Mouse (Mus musculus): Measurements from ENCODE around the gene Six5. TPM values are rescaled to one million over a fixed set of nuclear protein-coding genes. Genes with fewer than 3 reads are reported as not detected.

Six5 gene
- polyA plus RNA-seq, 1 experiment from 2014 or later: 4.2 TPM

DNA sequence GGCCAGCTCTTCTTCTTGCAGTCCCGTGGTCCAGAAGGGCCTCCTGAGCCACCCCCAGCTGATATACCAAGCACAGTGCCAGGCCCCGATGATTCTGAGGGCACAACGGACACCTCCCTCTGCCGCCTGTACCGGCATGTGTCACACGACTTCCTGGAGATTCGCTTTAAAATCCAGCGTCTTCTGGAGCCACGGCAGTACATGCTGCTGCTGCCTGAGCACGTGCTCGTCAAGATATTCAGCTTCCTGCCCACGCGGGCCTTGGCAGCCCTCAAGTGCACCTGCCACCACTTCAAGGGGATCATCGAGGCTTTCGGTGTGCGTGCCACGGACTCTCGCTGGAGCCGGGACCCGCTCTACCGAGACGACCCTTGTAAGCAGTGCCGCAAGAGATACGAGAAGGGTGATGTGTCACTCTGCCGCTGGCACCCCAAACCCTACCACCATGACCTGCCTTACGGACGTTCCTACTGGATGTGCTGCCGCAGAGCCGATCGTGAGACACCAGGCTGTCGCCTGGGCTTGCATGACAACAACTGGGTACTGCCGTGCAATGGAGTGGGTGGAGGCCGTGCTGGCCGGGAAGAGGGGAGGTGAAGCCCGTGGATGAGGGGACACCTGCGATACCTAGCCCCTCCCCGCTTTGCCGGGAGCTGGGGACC lies 42.4 kb downstream of the Six5 start:
- Histone ChIP-seq H3K4me2 (replicated peaks; ENCODE audit: low read depth, low read length) (no peak overlapping the region), H3K27me3 (replicated peaks; ENCODE audit: insufficient read depth, low read length) (no peaks in the 10 kb centered on the region), H3K4me1 (ENCODE audit: insufficient read depth, low read depth, low read length) (peaks cover 4% of the 10 kb centered on the region; the same call in 1 of the 2 replicates), H3K9me3 (ENCODE audit: low read length) (no peaks in the 10 kb centered on the region), H3K27ac (ENCODE audit: low read length) (no peak overlapping the region), H3K36me3 (ENCODE audit: insufficient read depth, low read length) (peaks cover 13% of the 10 kb centered on the region; the same call in 1 of the 2 replicates), H3K9ac (replicated peaks; ENCODE audit: low read depth) (no peak overlapping the region), H3K4me3 (ENCODE audit: low read depth, low read length) (no peak overlapping the region)
- TF ChIP-seq EP300 (IDR thresholded peaks at IDR 0.05): no peak
- ATAC-seq: no peak
- no peak for DNase-seq (ENCODE audit: low spot score)
- 88% methylated on average over 38 of the region's 38 CpGs for WGBS

DNA sequence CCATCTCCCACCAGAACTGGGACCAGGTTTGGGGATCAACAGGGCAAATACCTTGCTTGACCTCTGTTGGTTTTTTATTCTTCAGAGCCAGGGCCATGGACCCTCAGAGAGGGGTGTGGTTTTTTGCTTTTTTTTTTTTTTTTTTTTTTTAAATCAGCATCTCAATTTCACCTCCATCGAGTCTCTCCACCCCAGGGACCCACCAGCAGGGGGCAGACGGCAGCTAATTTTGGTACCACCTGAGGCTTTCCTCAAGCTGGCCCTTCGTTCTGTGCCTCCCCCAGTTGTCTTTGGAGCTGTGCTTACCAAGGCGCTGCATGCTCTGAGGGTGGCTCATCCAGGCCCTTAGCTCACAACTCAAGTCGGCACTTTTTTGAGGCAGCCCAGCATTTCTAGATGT lies 43.0 kb downstream of the Six5 start:
- 56% methylated on average over 5 of the region's 5 CpGs for WGBS
- Histone ChIP-seq H3K9ac (replicated peaks; ENCODE audit: low read depth) (no peak overlapping the region), H3K27ac (ENCODE audit: low read length) (no peak overlapping the region), H3K36me3 (ENCODE audit: insufficient read depth, low read length) (peaks cover 13% of the 10 kb centered on the region; the same call in 1 of the 2 replicates), H3K4me1 (ENCODE audit: insufficient read depth, low read depth, low read length) (no peaks in the 10 kb centered on the region), H3K27me3 (replicated peaks; ENCODE audit: insufficient read depth, low read length) (no peaks in the 10 kb centered on the region), H3K4me2 (replicated peaks; ENCODE audit: low read depth, low read length) (no peak overlapping the region), H3K4me3 (ENCODE audit: low read depth, low read length) (no peak overlapping the region), H3K9me3 (ENCODE audit: low read length) (no peaks in the 10 kb centered on the region)
- TF ChIP-seq CTCF (IDR thresholded peaks at IDR 0.05) (peak; percentile 61), EP300 (IDR thresholded peaks at IDR 0.05) (no peak)
- DNase-seq (ENCODE audit: low spot score): peak; percentile 37
- ATAC-seq: no peak

DNA sequence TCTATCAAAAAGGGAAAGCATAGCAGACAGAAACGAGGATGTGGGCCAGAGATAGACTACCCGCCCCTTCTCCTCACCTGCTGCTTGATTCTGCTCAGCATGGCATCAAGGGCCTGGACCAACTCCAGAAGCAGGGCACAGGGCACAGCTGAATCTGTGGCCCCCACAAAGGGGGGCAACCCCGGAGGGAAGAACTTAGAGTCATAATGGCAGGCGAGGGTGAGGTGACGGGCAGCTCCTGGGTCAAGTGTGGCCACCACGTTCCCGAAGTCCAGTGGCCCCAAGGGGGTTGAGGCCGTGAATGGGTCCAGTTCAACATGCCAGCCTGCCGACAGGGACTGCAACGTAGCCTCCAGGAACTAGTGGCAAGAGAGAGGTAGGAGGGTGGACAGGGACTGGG lies 52.4 kb downstream of the Six5 start:
- no peaks in the 10 kb centered on the region for H3K36me3 ChIP-seq (ENCODE audit: insufficient read depth, low read length)
- H3K27ac ChIP-seq (ENCODE audit: low read length): no peak overlapping the region
- DNase-seq (ENCODE audit: low spot score) (no peak), ATAC-seq (no peak)
- no peak for TF ChIP-seq EP300 (IDR thresholded peaks at IDR 0.05)
- TF ChIP-seq CTCF (IDR thresholded peaks at IDR 0.05): no peak
- H3K27me3 ChIP-seq (replicated peaks; ENCODE audit: insufficient read depth, low read length): no peaks in the 10 kb centered on the region
- H3K4me3 ChIP-seq (ENCODE audit: low read depth, low read length): no peak overlapping the region
- no peak overlapping the region for H3K9ac ChIP-seq (replicated peaks; ENCODE audit: low read depth)
- 90% methylated on average over 10 of the region's 10 CpGs for WGBS
- H3K4me2 ChIP-seq (replicated peaks; ENCODE audit: low read depth, low read length): no peak overlapping the region
- no peaks in the 10 kb centered on the region for H3K9me3 ChIP-seq (ENCODE audit: low read length)
- H3K4me1 ChIP-seq (ENCODE audit: insufficient read depth, low read depth, low read length): peaks cover 8% of the 10 kb centered on the region

DNA sequence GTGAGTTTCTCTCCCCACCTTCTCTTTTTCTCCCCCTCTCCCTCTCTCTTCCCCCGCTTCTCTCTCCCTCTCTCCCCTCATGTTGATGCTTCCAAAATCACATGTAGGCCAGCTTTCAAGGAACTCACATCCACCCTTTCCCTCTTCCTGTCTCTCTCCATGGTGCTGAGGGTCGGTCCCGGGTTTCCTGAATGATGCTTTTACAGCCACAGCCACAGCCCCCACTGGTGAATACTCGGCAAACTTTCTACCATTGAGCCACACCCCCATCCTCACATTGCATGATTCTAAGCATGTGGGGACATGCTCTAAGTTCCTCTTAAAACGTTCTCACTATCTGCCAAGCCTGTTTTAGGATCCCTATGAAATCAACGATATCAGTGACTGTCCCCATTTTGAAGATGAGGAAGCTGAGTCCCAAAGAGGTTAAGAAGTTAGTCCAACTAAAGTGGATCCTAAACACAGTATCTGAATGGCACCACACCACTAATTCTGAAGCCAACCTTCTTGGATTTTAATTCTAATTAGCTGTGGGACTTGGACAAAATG lies 53.2 kb downstream of the Six5 start:
- DNase-seq (ENCODE audit: low spot score) (no peak), ATAC-seq (no peak)
- peaks cover 8% of the 10 kb centered on the region for H3K4me1 ChIP-seq (ENCODE audit: insufficient read depth, low read depth, low read length)
- no peaks in the 10 kb centered on the region for H3K27me3 ChIP-seq (replicated peaks; ENCODE audit: insufficient read depth, low read length)
- TF ChIP-seq EP300 (IDR thresholded peaks at IDR 0.05): no peak
- TF ChIP-seq CTCF (IDR thresholded peaks at IDR 0.05): no peak
- H3K27ac ChIP-seq (ENCODE audit: low read length): no peak overlapping the region
- no peak overlapping the region for H3K9ac ChIP-seq (replicated peaks; ENCODE audit: low read depth)
- no peak overlapping the region for H3K4me3 ChIP-seq (ENCODE audit: low read depth, low read length)
- no peak overlapping the region for H3K4me2 ChIP-seq (replicated peaks; ENCODE audit: low read depth, low read length)
- H3K36me3 ChIP-seq (ENCODE audit: insufficient read depth, low read length): no peaks in the 10 kb centered on the region
- H3K9me3 ChIP-seq (ENCODE audit: low read length): no peaks in the 10 kb centered on the region
- WGBS: 41% methylated on average over 6 of the region's 6 CpGs

Small RNAs within 50 kb of the gene (microRNA-seq; reads per million reads assigned to microRNA genes)
- not detected for gene Mir3100

Other genes starting within 250 kb of the Six5 start
- 45.6 and 51.1 TPM in 2 replicates for gene Pglyrp1, start 223.3 kb upstream of the Six5 start, polyA plus RNA-seq (2015; fragmentation: Nextera tagmentation; extraction: Ambion mirVana)
- 17.6 and 19.0 TPM in 2 replicates for gene Ccdc61, start 184.2 kb upstream of the Six5 start, polyA plus RNA-seq (2015; fragmentation: Nextera tagmentation; extraction: Ambion mirVana)
- 1.1 and 1.2 TPM in 2 replicates for gene Nova2, start 168.7 kb upstream of the Six5 start, polyA plus RNA-seq (2015; fragmentation: Nextera tagmentation; extraction: Ambion mirVana)
- not detected in 2 replicates for gene Nanos2, start 107.2 kb upstream of the Six5 start, polyA plus RNA-seq (2015; fragmentation: Nextera tagmentation; extraction: Ambion mirVana)
- 2.3 and 2.6 TPM in 2 replicates for gene Mypop, start 103.3 kb upstream of the Six5 start, polyA plus RNA-seq (2015; fragmentation: Nextera tagmentation; extraction: Ambion mirVana)
- gene Irf2bp1, start 90.5 kb upstream of the Six5 start, polyA plus RNA-seq (2015; fragmentation: Nextera tagmentation; extraction: Ambion mirVana): 11.7 and 12.2 TPM in 2 replicates
- 0.49 and 0.70 TPM in 2 replicates for gene Foxa3, start 71.1 kb upstream of the Six5 start, polyA plus RNA-seq (2015; fragmentation: Nextera tagmentation; extraction: Ambion mirVana)
- gene Sympk, start 70.2 kb upstream of the Six5 start, polyA plus RNA-seq (2015; fragmentation: Nextera tagmentation; extraction: Ambion mirVana): 10.4 and 11.8 TPM in 2 replicates
- not detected in 2 replicates for gene Rsph6a, start 39.9 kb upstream of the Six5 start, polyA plus RNA-seq (2015; fragmentation: Nextera tagmentation; extraction: Ambion mirVana)
- 9.7 and 12.0 TPM in 2 replicates for gene Dmwd, start 18.4 kb upstream of the Six5 start, polyA plus RNA-seq (2015; fragmentation: Nextera tagmentation; extraction: Ambion mirVana)
- gene Dmpk, start 10.7 kb upstream of the Six5 start, polyA plus RNA-seq (2015; fragmentation: Nextera tagmentation; extraction: Ambion mirVana): 11.5 and 14.7 TPM in 2 replicates
- 0.20 and 0.23 TPM in 2 replicates for gene Gm4969, start 23.8 kb downstream of the Six5 start, polyA plus RNA-seq (2015; fragmentation: Nextera tagmentation; extraction: Ambion mirVana)
- 9.9 and 10.1 TPM in 2 replicates for gene Fbxo46, start 25.3 kb downstream of the Six5 start, polyA plus RNA-seq (2015; fragmentation: Nextera tagmentation; extraction: Ambion mirVana)
- 14.1 and 14.5 TPM in 2 replicates for gene Qpctl, start 54.7 kb downstream of the Six5 start, polyA plus RNA-seq (2015; fragmentation: Nextera tagmentation; extraction: Ambion mirVana)
- 63.2 and 65.2 TPM in 2 replicates for gene Snrpd2, start 55.1 kb downstream of the Six5 start, polyA plus RNA-seq (2015; fragmentation: Nextera tagmentation; extraction: Ambion mirVana)
- gene Gipr, start 71.5 kb downstream of the Six5 start, polyA plus RNA-seq (2015; fragmentation: Nextera tagmentation; extraction: Ambion mirVana): 0.80 and 1.0 TPM in 2 replicates
- 17.9 and 21.7 TPM in 2 replicates for gene Eml2, start 81.8 kb downstream of the Six5 start, polyA plus RNA-seq (2015; fragmentation: Nextera tagmentation; extraction: Ambion mirVana)
- gene Gpr4, start 117.9 kb downstream of the Six5 start, polyA plus RNA-seq (2015; fragmentation: Nextera tagmentation; extraction: Ambion mirVana): 2.7 and 3.1 TPM in 2 replicates
- gene Opa3, start 133.7 kb downstream of the Six5 start, polyA plus RNA-seq (2015; fragmentation: Nextera tagmentation; extraction: Ambion mirVana): 18.8 and 19.0 TPM in 2 replicates
- gene Vasp, start 177.2 kb downstream of the Six5 start, polyA plus RNA-seq (2015; fragmentation: Nextera tagmentation; extraction: Ambion mirVana): 109 and 121 TPM in 2 replicates
- gene Ppm1n, start 185.5 kb downstream of the Six5 start, polyA plus RNA-seq (2015; fragmentation: Nextera tagmentation; extraction: Ambion mirVana): not detected in 2 replicates
- 23.8 and 26.6 TPM in 2 replicates for gene Rtn2, start 188.0 kb downstream of the Six5 start, polyA plus RNA-seq (2015; fragmentation: Nextera tagmentation; extraction: Ambion mirVana)
- gene Fosb, start 215.5 kb downstream of the Six5 start, polyA plus RNA-seq (2015; fragmentation: Nextera tagmentation; extraction: Ambion mirVana): 0.17 and 0.44 TPM in 2 replicates

Data from lung, postnatal 0 days (tissue).